Mouse (Mus musculus) hindbrain, embryonic 11.5 days (tissue): ENCODE measurements at regions not wholly inside any gene's neighbourhood (a gene's known extent, or its start where the extent isn't known, plus 50 kb on each side); places are given as distances from the start of the nearest gene placed in this dataset. TPM values are rescaled to one million over a fixed set of nuclear protein-coding genes. Genes with fewer than 3 reads are reported as not detected.

Source experiments
- microRNA counts: library from miRNA; unstranded; fragments of <30 nt; microRNA quantifications from one replicate; lab custom pipeline; 2015

MicroRNAs in the stretch of these regions (microRNA counts, 519-probe panel; counts per million panel counts)
- not detected for microRNA mmu-miR-2136 (lab: Ali Mortazavi, UCI)
